18 mouse cellular contexts compared by ENCODE assay signal in genomic region chr11:55368388-55369092, GRCm38 (mm10). TPM values are rescaled to one million over a fixed set of nuclear protein-coding genes. Genes with fewer than 3 reads are reported as not detected.
DNase-seq lines count a peak whose midpoint lies in the region; ATAC-seq and TF ChIP-seq lines count a peak whose summit lies in the region.
"Had no signal": no experiment of that assay in that cellular context is flagged by ENCODE, and none has a peak within 500 bp of the region (broad histone marks: within the 10 kb centered on the region; RNA-seq: fewer than 3 reads in every experiment).

No protein-coding gene starts in this region.

- peaks cover 16% of the 10 kb centered on the region for H3K4me1 ChIP-seq in heart, embryonic 12.5 days (replicated peaks)
- H3K4me1 ChIP-seq in lung, postnatal 0 days (ENCODE audit: insufficient read depth, low read depth, low read length), result no peaks in the 10 kb centered on the region; the same call in 1 of the 2 replicates
- H3K4me1 ChIP-seq: liver, embryonic 15.5 days; stomach, embryonic 15.5 days had no signal

- H3K36me3 ChIP-seq in heart, embryonic 12.5 days, result no peaks in the 10 kb centered on the region
- H3K36me3 ChIP-seq in lung, postnatal 0 days (ENCODE audit: insufficient read depth, low read length), result no peaks in the 10 kb centered on the region
- H3K36me3 ChIP-seq: hindbrain, embryonic 13.5 days; liver, embryonic 15.5 days; stomach, embryonic 15.5 days had no signal

- H3K9ac ChIP-seq in heart, embryonic 12.5 days, result no peak overlapping the region
- H3K9ac ChIP-seq in lung, postnatal 0 days (replicated peaks; ENCODE audit: low read depth), result no peak overlapping the region
- H3K9ac ChIP-seq: hindbrain, embryonic 13.5 days; liver, embryonic 15.5 days; stomach, embryonic 15.5 days had no signal

- no peak overlapping the region for H3K4me2 ChIP-seq in heart, embryonic 12.5 days
- H3K4me2 ChIP-seq in lung, postnatal 0 days (replicated peaks; ENCODE audit: low read depth, low read length), result no peak overlapping the region
- H3K4me2 ChIP-seq: hindbrain, embryonic 13.5 days; liver, embryonic 15.5 days; midbrain, embryonic 11.5 days; stomach, embryonic 15.5 days had no signal

- TF ChIP-seq EP300 in lung, postnatal 0 days (IDR thresholded peaks at IDR 0.05), result no peak

- no peak overlapping the region for H3K4me3 ChIP-seq in heart, embryonic 12.5 days
- H3K4me3 ChIP-seq in lung, postnatal 0 days (ENCODE audit: low read depth, low read length), result no peak overlapping the region
- H3K4me3 ChIP-seq: hindbrain, embryonic 13.5 days; liver, embryonic 15.5 days; stomach, embryonic 15.5 days had no signal

- ATAC-seq in heart, embryonic 12.5 days (ENCODE audit: insufficient number of reproducible peaks, low FRiP score), result no peak
- ATAC-seq in lung, postnatal 0 days, result peak; percentile 68
- ATAC-seq: forebrain, embryonic 16.5 days had no signal

- H3K27me3 ChIP-seq in heart, embryonic 12.5 days (replicated peaks), result peaks cover 7% of the 10 kb centered on the region; the same call in 1 of the 2 replicates
- no peaks in the 10 kb centered on the region for H3K27me3 ChIP-seq in lung, postnatal 0 days (replicated peaks; ENCODE audit: insufficient read depth, low read length)
- H3K27me3 ChIP-seq: liver, embryonic 15.5 days; stomach, embryonic 15.5 days had no signal

- H3K9me3 ChIP-seq in heart, embryonic 12.5 days (replicated peaks), result no peaks in the 10 kb centered on the region
- no peaks in the 10 kb centered on the region for H3K9me3 ChIP-seq in lung, postnatal 0 days (ENCODE audit: low read length)
- H3K9me3 ChIP-seq: hindbrain, embryonic 13.5 days; liver, embryonic 15.5 days; stomach, embryonic 15.5 days had no signal

- TF ChIP-seq CTCF in lung, postnatal 0 days (IDR thresholded peaks at IDR 0.05), result no peak

- peak overlapping the region; percentile 54 for H3K27ac ChIP-seq in heart, embryonic 12.5 days (ENCODE audit: poor library complexity, severe bottlenecking)
- peak overlapping the region; percentile 87 for H3K27ac ChIP-seq in lung, postnatal 0 days (ENCODE audit: low read length)
- H3K27ac ChIP-seq: hindbrain, embryonic 13.5 days; liver, embryonic 15.5 days; stomach, embryonic 15.5 days had no signal

- 57% methylated on average over 4 of the region's 4 CpGs for WGBS in heart, embryonic 12.5 days
- WGBS in lung, postnatal 0 days, result 40% methylated on average over 4 of the region's 4 CpGs

- no peak for DNase-seq in heart, adult 9 months (ENCODE audit: low spot score in 2 of 2)
- peak; percentile 18 for DNase-seq in kidney, adult 18-20 months
- DNase-seq in kidney, postnatal 10 days, result no peak
- DNase-seq in lung, postnatal 0 days (ENCODE audit: low spot score), result peak; percentile 62
- DNase-seq in lung, postnatal 36 days, result no peak
- no peak for DNase-seq in right cerebral cortex, postnatal 14 days
- DNase-seq: cerebellum, adult 11 months; cerebellum, postnatal 25 days; embryo, embryonic 11 days; layer of hippocampus, postnatal 36 days; thymus, adult 18-20 months; thymus, postnatal 4 days had no signal

RNA-seq across cellular contexts. Expression of gene Fat2, which starts 32.2 kb away (rescaled TPM):
- not detected in 2 replicates for polyA plus RNA-seq in heart, embryonic 12.5 days (2016; fragmentation: Nextera tagmentation; extraction: Ambion mirVana)
- 0.23 TPM in 2 replicates for polyA plus RNA-seq in lung, postnatal 0 days (2015; fragmentation: Nextera tagmentation; extraction: Ambion mirVana)
- polyA plus RNA-seq: liver, embryonic 15.5 days had no signal

RNA-seq across cellular contexts. Expression of gene Sparc, which starts 54.4 kb away (rescaled TPM):
- 1,393 and 1,408 TPM in 2 replicates for polyA plus RNA-seq in heart, embryonic 12.5 days (2016; fragmentation: Nextera tagmentation; extraction: Ambion mirVana)
- polyA plus RNA-seq in lung, postnatal 0 days (2015; fragmentation: Nextera tagmentation; extraction: Ambion mirVana), result 3,302 and 3,486 TPM in 2 replicates

Comparison
In these comparisons a context has a peak if more than half of its experiments do, and no peak if none do; other contexts are left out.
1. DNase-seq: peak in kidney, adult 18-20 months (single experiment) and lung, postnatal 0 days (single experiment); none in heart, adult 9 months (0 of 2), kidney, postnatal 10 days (single experiment), lung, postnatal 36 days (single experiment) and right cerebral cortex, postnatal 14 days (single experiment).